ENCODE assay signal across 24 mouse cellular contexts in genomic region chr2:124271156-124271555, GRCm38 (mm10).
DNase-seq lines count a peak whose midpoint lies in the region; TF ChIP-seq lines count a peak whose summit lies in the region.
"Had no signal": no experiment of that assay in that cellular context is flagged by ENCODE, and none has a peak within 500 bp of the region (broad histone marks: within the 10 kb centered on the region; RNA-seq: fewer than 3 reads in every experiment).

No protein-coding gene starts in this region.

- peak; percentile 31 for DNase-seq in left cerebral cortex, adult 11 months (ENCODE audit: low spot score)
- no peak for DNase-seq in left cerebral cortex, adult 2 months (ENCODE audit: extremely low spot score in 1 of 2, low spot score in 2 of 2)
- peak; percentile 15 to 31 for DNase-seq in right cerebral cortex, adult 2 months (ENCODE audit: low spot score in 2 of 2)
- DNase-seq in right cerebral cortex, postnatal 14 days: no peak
- peak; percentile 25 to 32 for DNase-seq in left cerebral cortex, adult 9 months (ENCODE audit: low spot score in 2 of 2)
- peak; percentile 37 to 58 for DNase-seq in left cerebral cortex, postnatal 14 days (ENCODE audit: low spot score in 2 of 2)
- no peak for DNase-seq in cerebellum, adult 9-11 months
- no peak for DNase-seq in adrenal gland, postnatal 4 days (ENCODE audit: low spot score in 2 of 2)
- DNase-seq: adrenal gland, adult 2 months; adrenal gland, postnatal 14 days; cerebellum, adult 18-20 months; cerebellum, adult 9-10 months; cerebellum, postnatal 36 days; embryo, embryonic 11 days; gastrocnemius, postnatal 10 days; gastrocnemius, postnatal 36 days; heart, adult 2 months had no signal

- TF ChIP-seq CTCF in left cerebral cortex, adult 2 months (IDR thresholded peaks at IDR 0.05): no peak

- intact Hi-C loops in left cerebral cortex, adult 2 months (cut with DNase I): no loop called here
- intact Hi-C loops in left cerebral cortex, postnatal 14 days (cut with DNase I): no loop called here

- no peak overlapping the region for H3K27ac ChIP-seq in left cerebral cortex, adult 2 months
- H3K27ac ChIP-seq: embryonic facial prominence, embryonic 10.5 days; embryonic facial prominence, embryonic 13.5 days; forebrain, embryonic 12.5 days; forebrain, embryonic 15.5 days; heart, adult 2 months; hindbrain, embryonic 12.5 days; hindbrain, embryonic 15.5 days had no signal

- no peak overlapping the region for H3K4me3 ChIP-seq in left cerebral cortex, adult 2 months
- H3K4me3 ChIP-seq: embryonic facial prominence, embryonic 10.5 days; embryonic facial prominence, embryonic 13.5 days; erythroblast, embryonic 14.5 days; forebrain, embryonic 12.5 days; forebrain, embryonic 15.5 days; heart, adult 2 months; hindbrain, embryonic 12.5 days; hindbrain, embryonic 15.5 days had no signal

Comparison
In these comparisons a context has a peak if more than half of its experiments do, and no peak if none do; other contexts are left out.
1. DNase-seq: peak in left cerebral cortex, adult 11 months (single experiment), right cerebral cortex, adult 2 months (2 of 2), left cerebral cortex, adult 9 months (2 of 2) and left cerebral cortex, postnatal 14 days (2 of 2); none in left cerebral cortex, adult 2 months (0 of 2), right cerebral cortex, postnatal 14 days (single experiment), cerebellum, adult 9-11 months (single experiment) and adrenal gland, postnatal 4 days (0 of 2).